Mouse (Mus musculus) adrenal gland, adult 2 months (tissue): ENCODE measurements at regions not wholly inside any gene's neighbourhood (a gene's known extent, or its start where the extent isn't known, plus 50 kb on each side); places are given as distances from the start of the nearest gene placed in this dataset.

Source experiments
- DNase-seq: peaks from one replicate; pipeline ENCODE4 v3.0.0; 2021

- no peak for DNase-seq
These were observed 56.6 kb downstream of the Olig3 start for GRCm38 (mm10) chr10:19412926-19413325.

- no peak for DNase-seq
These were observed 57.6 kb downstream of the Olig3 start for GRCm38 (mm10) chr10:19413935-19414334.

- DNase-seq, result no peak
These were observed 58.5 kb downstream of the Olig3 start for GRCm38 (mm10) chr10:19414834-19415233.

GRCm38 (mm10) chr10:19424030-19424429, 67.7 kb downstream of the Olig3 start:
- DNase-seq, result no peak

- no peak for DNase-seq
These were observed 68.6 kb downstream of the Olig3 start for GRCm38 (mm10) chr10:19424961-19425360.

- no peak for DNase-seq
These were observed 70.5 kb downstream of the Olig3 start for GRCm38 (mm10) chr10:19426835-19427234.

- no peak for DNase-seq
These were observed 76.2 kb downstream of the Olig3 start for GRCm38 (mm10) chr10:19432515-19432914.

GRCm38 (mm10) chr10:19434661-19435060, 78.3 kb downstream of the Olig3 start:
- no peak for DNase-seq

GRCm38 (mm10) chr10:19441807-19442206, 85.5 kb downstream of the Olig3 start:
- DNase-seq, result no peak

GRCm38 (mm10) chr10:19443516-19443915, 87.2 kb downstream of the Olig3 start:
- DNase-seq, result no peak

- no peak for DNase-seq
These were observed 92.7 kb downstream of the Olig3 start for GRCm38 (mm10) chr10:19448838-19449559.

GRCm38 (mm10) chr10:19459053-19459452, 102.7 kb downstream of the Olig3 start:
- DNase-seq, result no peak

- DNase-seq, result no peak
These were observed 103.4 kb downstream of the Olig3 start for GRCm38 (mm10) chr10:19459709-19460108.

GRCm38 (mm10) chr10:19460164-19460563, 103.8 kb downstream of the Olig3 start:
- DNase-seq, result no peak

GRCm38 (mm10) chr10:19463800-19464199, 107.5 kb downstream of the Olig3 start:
- no peak for DNase-seq

- no peak for DNase-seq
These were observed 108.2 kb downstream of the Olig3 start for GRCm38 (mm10) chr10:19464504-19464903.

GRCm38 (mm10) chr10:19471349-19472040, 115.2 kb downstream of the Olig3 start:
- DNase-seq, result no peak

GRCm38 (mm10) chr10:19472066-19472465, 115.7 kb downstream of the Olig3 start:
- DNase-seq, result no peak

GRCm38 (mm10) chr10:19472949-19473535, 116.7 kb downstream of the Olig3 start:
- no peak for DNase-seq

- DNase-seq, result no peak
These were observed 106.1 kb upstream of the Ifngr1 start for GRCm38 (mm10) chr10:19485537-19486135.

- DNase-seq, result no peak
These were observed 101.2 kb upstream of the Ifngr1 start for GRCm38 (mm10) chr10:19490500-19490899.

- DNase-seq, result peak; percentile 52
These were observed 100.0 kb upstream of the Ifngr1 start for GRCm38 (mm10) chr10:19491513-19492380.
